Mouse (Mus musculus): ENCODE results near the gene Fam205a4. TPM values are rescaled to one million over a fixed set of nuclear protein-coding genes. Genes with fewer than 3 reads are reported as not detected.

Fam205a4 gene
- polyA plus RNA-seq (2012; rRNA removed), result not detected in 2 replicates

GRCm38 (mm10) chr4:41965758-41966157 is at the start of gene Fam205a4:
Gene Fam205a4, plus strand, starts transcription at chr4:41966058.

GRCm38 (mm10) chr4:41941272-41941671 is 24.6 kb upstream of the Fam205a4 start, which contains the start of gene Gm20878:
Gene Gm20878, plus strand, starts transcription at chr4:41941572.

Other genes starting within 250 kb of the Fam205a4 start
- gene Dctn3, start 242.9 kb upstream of the Fam205a4 start, polyA plus RNA-seq (2012; rRNA removed), result 67.8 and 69.7 TPM in 2 replicates
- gene Arid3c, start 234.9 kb upstream of the Fam205a4 start, polyA plus RNA-seq (2012; rRNA removed), result not detected in 2 replicates
- 104 and 114 TPM in 2 replicates for gene Galt, start 210.8 kb upstream of the Fam205a4 start, polyA plus RNA-seq (2012; rRNA removed)
- 164 and 177 TPM in 2 replicates for gene Sigmar1, start 209.9 kb upstream of the Fam205a4 start, polyA plus RNA-seq (2012; rRNA removed)
- gene Ccl27a, start 191.8 kb upstream of the Fam205a4 start, polyA plus RNA-seq (2012; rRNA removed), result 33.0 and 34.1 TPM in 2 replicates
- gene Gm21541, start 62.4 kb upstream of the Fam205a4 start, polyA plus RNA-seq (2012; rRNA removed), result 11.0 and 12.9 TPM in 2 replicates
- gene Gm20878, start 24.5 kb upstream of the Fam205a4 start, polyA plus RNA-seq (2012; rRNA removed), result 0.69 and 0.74 TPM in 2 replicates
- 0.07 TPM in 1 of 2 replicates, not detected in the other for gene Gm21093, start 68.7 kb downstream of the Fam205a4 start, polyA plus RNA-seq (2012; rRNA removed)
- not detected in 2 replicates for gene Gm3893, start 125.1 kb downstream of the Fam205a4 start, polyA plus RNA-seq (2012; rRNA removed)
- not detected in 2 replicates for gene Gm13304, start 148.8 kb downstream of the Fam205a4 start, polyA plus RNA-seq (2012; rRNA removed)
- gene Gm13306, start 187.4 kb downstream of the Fam205a4 start, polyA plus RNA-seq (2012; rRNA removed), result not detected in 2 replicates
- 0.09 TPM in 1 of 2 replicates, not detected in the other for gene Gm13305, start 202.5 kb downstream of the Fam205a4 start, polyA plus RNA-seq (2012; rRNA removed)

Data from colon, adult 2 months (tissue).